Mouse (Mus musculus) intestine, postnatal 0 days (tissue): ENCODE results near the gene Pla1a. TPM values are rescaled to one million over a fixed set of nuclear protein-coding genes. Genes with fewer than 3 reads are reported as not detected.

Source experiments
- ATAC-seq: fragments of 200-750 bp; cut with Nextera tagmentation; 2 replicates; pipeline ENCODE4 v1.8.0; 2017; ENCODE audit warnings: mild to moderate bottlenecking, moderate TSS enrichment, moderate library complexity
- H3K27ac ChIP-seq: fragments of 300-500 bp; sonication (generic); 2 replicates; pipeline ENCODE4 v1.5.1; 2014; ENCODE audit warnings: mild to moderate bottlenecking, low read depth, low read length, moderate library complexity
- H3K27me3 ChIP-seq: fragments of 300-500 bp; sonication (generic); replicated peaks from 2 replicates; pipeline ENCODE4 v1.6.1; 2014; ENCODE audit warnings: low read length, mixed read lengths; ENCODE audit not compliant: control insufficient read depth, insufficient read depth
- H3K36me3 ChIP-seq: fragments of 300-500 bp; sonication (generic); 2 replicates; pipeline ENCODE4 v1.6.1; 2014; ENCODE audit warnings: mild to moderate bottlenecking, moderate library complexity; ENCODE audit not compliant: control insufficient read depth, insufficient read depth
- H3K4me1 ChIP-seq: fragments of 300-500 bp; sonication (generic); replicated peaks from 2 replicates; pipeline ENCODE4 v1.6.1; 2014; ENCODE audit warnings: antibody characterized with exemption, low read length, mixed read lengths; ENCODE audit not compliant: control insufficient read depth, insufficient read depth
- H3K4me2 ChIP-seq: fragments of 300-500 bp; sonication (generic); replicated peaks from 2 replicates; pipeline ENCODE4 v1.6.1; 2014; ENCODE audit warnings: low read depth, mild to moderate bottlenecking, moderate library complexity
- H3K4me3 ChIP-seq: fragments of 300-500 bp; sonication (generic); 2 replicates; pipeline ENCODE4 v1.5.1; 2014; ENCODE audit warnings: low read depth, low read length
- H3K9ac ChIP-seq: fragments of 300-500 bp; sonication (generic); 2 replicates; pipeline ENCODE4 v1.6.1; 2014; ENCODE audit warnings: mild to moderate bottlenecking, low read depth, low read length
- H3K9me3 ChIP-seq: fragments of 300-500 bp; sonication (generic); 2 replicates; pipeline ENCODE4 v1.6.1; 2016; ENCODE audit warnings: mixed run types; ENCODE audit not compliant: control insufficient read depth
- CTCF ChIP-seq: sonication (generic); IDR thresholded peaks from 2 replicates; pipeline ENCODE4 v1.5.1; 2016; ENCODE audit warnings: low read depth, mild to moderate bottlenecking, control low read depth, antibody characterized with exemption, moderate library complexity
- WGBS: fragments of 180-500 bp; shearing (Covaris S2); extraction: QIAGEN DNeasy Blood & Tissue Kit; methylation state at CpG from one replicate; pipeline ENCODE4 v1.1.7; 2014; 5-methylcytosine and 5-hydroxymethylcytosine counted together
- polyA plus RNA-seq: library from polyadenylated mRNA; unstranded; fragments of >200 nt; fragmentation: Nextera tagmentation; extraction: Ambion mirVana; gene quantifications from 2 replicates; pipeline ENCODE4 v1.2.1, GENCODE M21; 2015

Gene Pla1a
- polyA plus RNA-seq, 1 experiment from 2014 or later, result 1.8 TPM

DNA sequence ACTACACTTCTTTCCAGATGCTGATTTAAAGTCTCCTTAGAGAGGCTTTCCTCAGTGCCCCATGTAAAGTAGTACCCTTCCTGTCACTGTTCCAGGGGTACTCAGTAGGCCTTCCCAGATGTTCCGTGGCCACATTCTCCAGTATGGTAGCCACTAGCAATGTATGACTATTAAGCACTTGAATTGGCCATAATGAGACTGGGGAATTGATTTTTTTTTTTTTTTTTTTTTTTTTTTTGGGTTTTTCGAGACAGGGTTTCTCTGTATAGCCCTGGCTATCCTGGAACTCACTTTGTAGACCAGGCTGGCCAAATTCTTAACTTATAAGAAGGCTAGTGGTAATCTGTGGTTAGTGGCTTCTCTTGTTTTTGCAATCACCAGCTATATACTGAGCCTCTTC, 83.1 kb downstream of the Pla1a start:
- H3K27ac ChIP-seq, result peak overlapping the region; percentile 42; the same call in 1 of the 2 replicates
- H3K4me1 ChIP-seq, result peaks cover 7% of the 10 kb centered on the region; the same call in 1 of the 2 replicates
- H3K4me3 ChIP-seq, result no peak overlapping the region
- no peak for TF ChIP-seq CTCF
- 90% methylated on average over 2 of the region's 2 CpGs for WGBS
- H3K4me2 ChIP-seq, result 0 out of 2 replicates have a peak overlapping the region, but pooled peaks have one; percentile 9
- H3K9ac ChIP-seq, result no peak overlapping the region
- no peak for ATAC-seq
- peaks cover 26% of the 10 kb centered on the region for H3K36me3 ChIP-seq
- H3K9me3 ChIP-seq, result no peaks in the 10 kb centered on the region
- no peaks in the 10 kb centered on the region for H3K27me3 ChIP-seq

DNA sequence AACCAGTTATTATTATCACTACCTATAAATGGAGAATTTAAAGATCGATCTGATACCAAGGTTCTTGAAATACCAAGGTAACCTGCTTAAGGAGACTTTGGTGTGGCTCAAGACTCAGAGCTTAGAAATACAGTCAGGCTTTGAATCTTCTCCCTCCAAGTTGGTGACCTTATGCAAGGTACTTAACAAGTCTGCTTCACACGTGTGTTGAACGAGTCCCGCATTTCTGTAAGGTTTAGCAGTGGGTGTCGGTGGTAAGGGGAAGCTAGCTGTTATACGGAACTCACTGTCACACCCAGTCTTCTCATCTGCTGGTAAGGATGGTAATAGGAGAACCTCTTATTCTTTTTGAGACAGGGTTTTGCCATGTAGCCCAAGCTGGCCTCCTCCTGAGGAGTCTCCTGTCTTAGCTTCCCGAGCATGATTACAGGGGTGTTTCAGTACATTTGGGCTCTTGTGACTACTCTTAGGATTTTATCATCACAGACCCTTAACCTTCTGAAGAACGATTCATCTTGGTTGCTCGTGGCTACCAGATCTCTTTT, 84.7 kb downstream of the Pla1a start:
- Histone ChIP-seq H3K27me3 (no peaks in the 10 kb centered on the region), H3K9ac (no peak overlapping the region), H3K36me3 (peaks cover 21% of the 10 kb centered on the region), H3K27ac (no peak overlapping the region), H3K4me1 (peaks cover 7% of the 10 kb centered on the region; the same call in 1 of the 2 replicates), H3K4me3 (no peak overlapping the region), H3K9me3 (no peaks in the 10 kb centered on the region), H3K4me2 (peak overlapping the region; percentile 76)
- TF ChIP-seq CTCF, result no peak
- 73% methylated on average over 9 of the region's 9 CpGs for WGBS
- ATAC-seq, result no peak

DNA sequence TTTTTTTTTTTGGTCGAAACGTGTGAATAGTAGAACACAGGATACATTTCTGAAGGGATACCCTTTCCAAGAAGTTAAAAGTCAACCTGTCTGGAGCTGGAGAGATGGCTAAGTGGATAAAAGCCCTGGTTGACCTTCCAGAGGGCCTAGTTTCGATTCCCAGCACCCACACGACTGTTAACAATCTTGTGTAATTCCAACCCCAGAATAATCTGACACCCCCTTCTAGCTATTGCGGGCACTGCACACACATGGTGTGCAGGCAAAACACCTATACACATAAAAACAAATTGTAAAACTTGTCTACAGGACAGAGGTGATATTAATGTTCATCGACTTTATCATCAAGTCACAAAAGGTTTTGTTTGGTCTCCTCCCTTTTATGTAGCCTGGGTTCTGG, 85.4 kb downstream of the Pla1a start:
- H3K36me3 ChIP-seq, result peaks cover 21% of the 10 kb centered on the region
- peak overlapping the region; percentile 76 for H3K4me3 ChIP-seq
- H3K9ac ChIP-seq, result peak overlapping the region; percentile 89
- WGBS, result 53% methylated on average over 6 of the region's 6 CpGs
- peaks cover 7% of the 10 kb centered on the region; the same call in 1 of the 2 replicates for H3K4me1 ChIP-seq
- H3K4me2 ChIP-seq, result peak overlapping the region; percentile 76
- no peaks in the 10 kb centered on the region for H3K9me3 ChIP-seq
- TF ChIP-seq CTCF, result no peak
- no peak overlapping the region for H3K27ac ChIP-seq
- H3K27me3 ChIP-seq, result no peaks in the 10 kb centered on the region
- ATAC-seq, result no peak

DNA sequence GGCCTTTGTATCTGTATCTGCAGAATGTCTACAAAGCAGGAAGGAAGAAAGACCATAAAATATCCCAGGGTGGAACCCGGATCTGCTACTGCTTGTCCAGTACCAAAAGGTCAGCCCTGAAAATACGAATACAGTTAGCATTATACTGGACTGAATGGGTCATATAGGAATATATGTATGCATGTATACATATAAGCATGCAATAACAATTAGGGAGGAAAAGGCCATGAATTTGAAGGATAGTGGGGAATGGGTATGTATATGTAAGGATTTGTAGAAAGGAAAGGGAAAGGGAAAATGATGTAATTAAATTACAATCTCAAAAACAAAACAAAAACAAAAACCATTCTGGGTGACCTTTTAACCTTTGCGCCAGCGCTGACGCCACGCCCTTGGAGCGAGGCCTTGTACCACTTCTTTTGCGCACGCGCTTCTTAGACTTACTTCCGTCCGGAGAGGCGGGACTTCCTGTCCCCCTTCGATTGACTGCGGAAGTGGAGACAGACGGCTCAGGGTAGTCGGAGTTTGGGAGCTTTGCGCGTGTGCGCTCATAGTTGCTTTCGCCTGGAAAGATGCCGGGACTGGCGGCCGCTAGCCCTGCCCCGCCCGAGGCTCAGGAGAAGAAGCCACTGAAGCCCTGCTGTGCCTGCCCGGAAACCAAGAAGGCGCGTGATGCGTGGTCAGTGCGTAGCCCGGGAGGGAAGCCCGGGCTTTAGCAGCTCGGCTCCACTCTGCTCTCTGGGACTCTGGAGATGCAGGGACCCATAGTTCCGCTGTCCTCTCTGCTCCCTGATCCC, 86.2 kb downstream of the Pla1a start, which contains the start of the genes Cox17 and Gm21987:
Gene Cox17, plus strand, starts transcription at position 463 of the 797 bp plus-strand sequence.
Gene Gm21987, plus strand, starts transcription at position 512 of the 797 bp plus-strand sequence.
- peak; percentile 92 for ATAC-seq
- no peak for TF ChIP-seq CTCF
- Histone ChIP-seq H3K4me1 (peaks cover 10% of the 10 kb centered on the region; the same call in 1 of the 2 replicates), H3K36me3 (peaks cover 21% of the 10 kb centered on the region), H3K27ac (peak within 1 kb of the TSS; percentile 89), H3K4me2 (peak within 1 kb of the TSS; percentile 76), H3K9me3 (no peaks in the 10 kb centered on the region), H3K9ac (peak within 1 kb of the TSS; percentile 89), H3K27me3 (no peaks in the 10 kb centered on the region), H3K4me3 (peak within 1 kb of the TSS; percentile 76)
- 2% methylated on average over 35 of the region's 35 CpGs for WGBS

Other genes with a start within 250 kb of the Pla1a start
- 23.1 and 26.0 TPM in 2 replicates for gene Nr1i2, start 138.3 kb downstream of the Pla1a start, polyA plus RNA-seq
- gene Maats1, start 91.0 kb downstream of the Pla1a start, polyA plus RNA-seq, result 0.88 and 1.0 TPM in 2 replicates
- gene Cox17, start 86.2 kb downstream of the Pla1a start, polyA plus RNA-seq, result 557 and 587 TPM in 2 replicates
- 0.38 TPM in 1 of 2 replicates, not detected in the other for gene Gm21987, start 86.1 kb downstream of the Pla1a start, polyA plus RNA-seq
- 16.6 and 16.9 TPM in 2 replicates for gene Popdc2, start 70.9 kb downstream of the Pla1a start, polyA plus RNA-seq
- gene Adprh, start 19.6 kb upstream of the Pla1a start, polyA plus RNA-seq, result 55.3 and 58.8 TPM in 2 replicates
- gene Cd80, start 22.4 kb upstream of the Pla1a start, polyA plus RNA-seq, result 0.23 and 0.33 TPM in 2 replicates
- gene Timmdc1, start 89.5 kb upstream of the Pla1a start, polyA plus RNA-seq, result 11.8 and 13.8 TPM in 2 replicates
- 11.3 and 12.3 TPM in 2 replicates for gene Poglut1, start 117.1 kb upstream of the Pla1a start, polyA plus RNA-seq
- 28.4 and 29.3 TPM in 2 replicates for gene Tmem39a, start 125.6 kb upstream of the Pla1a start, polyA plus RNA-seq